Mouse (Mus musculus) adrenal gland, adult 2 months (tissue): Measurements from ENCODE around the gene Ccin. TPM values are rescaled to one million over a fixed set of nuclear protein-coding genes. Genes with fewer than 3 reads are reported as not detected.

Experiments
- DNase-seq: peaks from one replicate; pipeline ENCODE4 v3.0.0; 2021
- polyA plus RNA-seq: library from polyadenylated mRNA; depleted of rRNA; stranded (reverse); fragments of >200 nt; gene quantifications from 2 replicates; pipeline ENCODE4 v1.2.3, GENCODE M21; 2012
- total RNA-seq, 2 experiments: library from RNA; stranded (reverse); gene quantifications; 2 replicates each; pipeline ENCODE4 v1.2.3; 2021

Gene Ccin
- total and polyA plus RNA-seq, 3 experiments = not detected

DNA sequence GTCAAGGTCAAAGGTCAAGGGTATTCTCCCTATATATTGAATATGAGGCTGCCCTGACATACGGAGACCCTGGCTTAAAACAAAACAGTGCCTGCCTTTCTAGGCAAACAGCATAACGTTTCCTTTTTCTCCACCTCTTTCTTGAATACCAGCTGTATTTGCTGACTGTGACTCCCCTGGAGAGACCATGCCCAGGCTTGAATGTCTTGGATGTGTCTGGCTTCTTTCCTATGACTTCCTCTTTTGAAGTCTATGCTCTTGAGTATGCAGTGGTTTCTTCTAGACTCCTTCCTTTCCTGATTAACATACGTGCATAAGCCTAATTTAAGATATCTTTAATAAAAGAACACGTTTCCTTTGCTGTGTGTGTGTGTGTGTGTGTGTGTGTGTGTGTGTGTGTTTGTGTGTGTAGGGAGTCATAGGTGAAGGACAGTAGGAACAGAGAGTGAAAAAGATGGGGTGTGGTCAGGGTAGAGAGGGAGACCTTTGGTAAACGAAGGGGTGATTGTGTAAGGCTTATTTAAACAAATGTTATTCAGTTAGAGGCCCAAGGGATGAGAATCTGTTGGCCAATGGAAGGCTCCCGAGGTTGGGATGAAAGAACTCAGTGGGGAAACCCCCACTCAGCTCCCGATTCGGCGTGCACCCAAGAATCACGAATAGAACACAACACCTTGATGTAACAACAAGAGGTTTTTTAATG lies 8.2 kb upstream of the Ccin start:
- DNase-seq = no peak

DNA sequence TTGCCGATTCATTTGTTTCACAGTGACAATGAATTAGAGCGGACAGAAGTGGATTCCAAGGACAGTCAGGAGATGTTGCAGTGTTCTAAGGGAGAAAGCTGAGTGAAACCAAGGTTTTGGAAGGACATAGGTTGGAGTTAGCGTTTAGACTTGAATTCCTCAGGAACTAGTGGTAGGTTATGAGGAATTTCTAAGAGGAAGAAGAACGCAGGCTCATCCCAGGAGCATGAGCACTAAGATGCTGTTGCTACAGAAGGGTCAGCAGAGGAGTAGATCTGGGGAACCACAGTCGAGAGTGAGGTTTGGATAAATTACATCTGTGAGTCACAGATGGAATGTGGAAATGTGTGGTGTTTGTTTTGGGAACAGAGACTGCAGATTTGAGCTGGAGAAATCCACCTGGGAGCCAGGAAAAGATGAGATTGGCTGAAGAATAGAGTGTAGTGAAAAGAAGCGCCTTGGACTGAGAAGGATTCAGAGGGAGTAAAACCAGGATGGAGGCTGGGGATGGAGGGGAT lies 7.0 kb upstream of the Ccin start:
- DNase-seq = no peak

DNA sequence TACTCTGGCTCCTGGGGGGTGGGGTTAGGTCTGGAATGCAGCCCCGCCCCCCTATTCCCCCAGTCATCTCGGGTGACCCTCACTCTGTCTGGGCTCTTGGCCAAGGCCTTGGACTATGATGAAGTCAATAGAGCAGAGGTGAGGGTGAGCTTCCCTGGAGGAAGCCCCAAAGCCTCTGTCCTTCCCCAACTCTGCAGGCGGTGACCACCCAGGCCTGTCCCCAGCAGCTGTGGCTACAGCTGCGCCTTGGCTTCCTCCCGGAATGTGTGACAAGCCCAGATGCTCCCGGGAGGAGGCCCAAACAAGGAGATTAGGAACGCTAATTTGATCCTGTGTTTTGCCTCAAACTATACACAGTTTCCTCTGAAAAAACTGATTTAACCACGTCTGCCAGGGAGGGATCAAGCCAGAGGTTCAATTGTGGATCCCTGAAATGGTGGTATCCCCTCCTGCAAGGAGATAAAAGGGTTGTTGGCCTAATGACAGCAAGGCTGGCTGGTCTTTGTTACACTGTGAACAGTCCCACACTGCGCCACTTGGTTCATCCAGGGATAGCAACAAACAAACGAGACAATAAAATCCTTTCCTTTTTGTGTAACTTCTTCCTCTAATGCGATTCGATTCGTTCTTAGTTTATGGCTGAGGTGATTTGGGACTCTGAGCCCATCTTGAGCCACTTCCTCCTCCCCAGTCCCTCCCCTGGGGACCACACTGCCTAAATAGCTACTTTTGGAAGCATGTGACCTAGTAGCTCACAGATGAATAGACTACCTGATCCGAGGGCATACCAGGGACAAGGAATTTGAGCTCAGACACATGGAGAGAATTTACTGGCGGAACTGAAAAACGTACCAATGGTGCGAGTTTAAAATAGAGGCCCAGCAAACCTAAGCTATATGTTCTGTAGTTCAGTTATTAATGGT lies 4.5 kb upstream of the Ccin start:
- peak; percentile 85 for DNase-seq

DNA sequence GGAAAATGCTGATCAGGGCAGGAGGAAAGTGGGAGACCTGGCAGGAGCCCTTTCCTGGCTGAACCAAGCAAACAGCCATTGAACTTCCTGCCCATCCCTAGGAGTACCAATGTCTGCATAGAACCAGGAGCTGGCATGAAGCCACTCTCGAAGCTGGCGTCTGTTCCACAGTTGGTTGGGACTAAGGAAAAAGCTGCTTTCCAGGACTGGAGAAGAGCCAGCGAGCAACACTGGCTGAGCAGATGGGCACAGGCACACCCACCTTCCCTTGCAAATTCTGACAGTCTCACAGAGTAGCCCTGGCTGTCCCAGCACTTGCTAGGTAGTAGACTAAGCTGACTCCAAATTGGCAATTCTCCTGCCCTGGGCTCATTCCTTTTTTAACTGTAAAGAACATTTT lies 3.5 kb upstream of the Ccin start:
- peak; percentile 66 for DNase-seq

DNA sequence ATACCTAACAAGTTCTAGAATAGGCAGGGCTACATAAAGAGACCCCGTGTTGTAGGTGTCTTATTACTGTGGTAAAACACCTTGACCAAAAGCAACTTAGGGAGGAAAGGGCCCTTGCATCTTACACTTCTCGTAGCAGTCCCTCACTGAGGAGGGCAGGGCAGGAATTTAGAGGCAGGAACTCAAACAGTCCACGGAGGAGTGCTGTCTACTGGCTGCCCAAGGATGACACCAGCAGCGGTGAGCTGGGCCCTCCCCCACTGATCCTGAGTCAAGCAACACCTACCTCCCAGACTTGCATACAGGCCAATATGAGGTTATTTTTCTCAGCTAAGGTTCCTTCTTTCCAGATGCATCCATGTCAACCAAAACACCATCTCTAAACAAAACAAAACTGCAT lies 3.0 kb upstream of the Ccin start:
- no peak for DNase-seq

DNA sequence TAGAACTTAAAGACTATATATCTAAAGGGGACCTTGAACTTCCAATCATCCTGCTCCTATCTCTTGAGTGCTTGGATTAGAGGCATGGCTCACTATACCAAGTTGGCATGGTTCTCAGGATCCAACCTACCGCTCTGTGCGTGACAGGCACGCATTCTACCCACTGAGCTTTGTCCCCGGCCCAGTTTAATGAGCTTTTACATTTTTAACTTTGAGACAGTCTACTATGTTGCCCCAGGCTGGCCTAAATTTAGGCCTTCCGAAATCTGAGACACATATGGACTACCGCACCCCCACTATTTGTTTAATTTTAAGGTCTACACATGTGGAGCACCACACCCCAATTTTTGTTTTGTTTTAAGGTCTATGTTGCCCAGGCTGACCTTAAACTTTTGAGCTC lies 2.4 kb upstream of the Ccin start:
- no peak for DNase-seq

DNA sequence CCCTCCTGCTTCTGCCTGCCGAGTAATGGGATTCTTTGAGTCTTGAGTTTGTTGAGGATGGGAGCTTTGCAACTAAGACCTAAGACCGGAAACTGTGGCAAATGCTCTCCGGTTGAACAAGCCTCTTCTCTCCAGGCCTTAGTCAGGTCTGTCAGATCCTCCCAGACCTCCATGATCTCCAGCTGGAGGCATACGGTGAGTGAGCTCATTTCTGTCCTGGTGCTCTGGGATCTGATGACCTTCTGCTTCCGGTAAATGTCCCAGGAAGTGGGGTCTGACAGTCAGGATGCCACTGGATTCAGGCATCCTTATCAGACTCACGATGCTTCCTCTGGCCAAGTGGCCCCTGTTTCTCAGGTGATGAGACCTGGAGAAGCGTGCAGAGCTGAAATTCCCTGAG lies 2.0 kb upstream of the Ccin start:
- DNase-seq = no peak

DNA sequence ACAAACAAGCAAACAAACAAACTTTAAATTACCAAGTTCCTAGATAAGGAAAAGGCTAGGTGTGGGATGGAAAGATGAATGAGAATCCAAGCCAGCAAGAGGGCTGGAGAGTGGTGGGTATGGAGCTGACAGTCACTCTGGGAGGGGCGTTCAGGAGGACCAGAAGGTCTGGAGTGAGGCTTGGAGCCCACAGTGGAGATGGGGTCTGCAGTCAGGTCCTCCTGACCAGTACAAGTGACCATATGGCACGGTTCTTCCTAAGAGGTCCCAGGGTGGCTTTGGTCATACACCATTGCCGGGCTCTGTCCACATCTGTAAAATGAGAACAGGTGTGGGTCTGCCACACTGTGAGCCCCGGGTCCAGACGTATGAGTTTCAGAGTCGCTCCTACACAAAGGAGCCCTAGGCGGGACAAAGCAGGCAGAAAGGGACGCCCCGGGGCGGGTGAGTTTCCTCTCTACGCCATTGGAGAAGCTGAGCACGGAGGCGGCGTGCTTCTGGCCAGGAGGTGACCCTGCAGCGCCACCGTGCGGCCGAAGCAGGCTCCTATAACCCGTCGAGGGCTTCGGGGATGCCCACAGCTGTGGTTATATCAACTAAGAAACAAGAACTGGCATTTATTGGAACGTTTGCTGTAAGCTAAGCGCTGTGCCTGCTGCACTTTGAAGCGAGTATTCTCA lies 1.1 kb upstream of the Ccin start:
- DNase-seq = peak; percentile 93

DNA sequence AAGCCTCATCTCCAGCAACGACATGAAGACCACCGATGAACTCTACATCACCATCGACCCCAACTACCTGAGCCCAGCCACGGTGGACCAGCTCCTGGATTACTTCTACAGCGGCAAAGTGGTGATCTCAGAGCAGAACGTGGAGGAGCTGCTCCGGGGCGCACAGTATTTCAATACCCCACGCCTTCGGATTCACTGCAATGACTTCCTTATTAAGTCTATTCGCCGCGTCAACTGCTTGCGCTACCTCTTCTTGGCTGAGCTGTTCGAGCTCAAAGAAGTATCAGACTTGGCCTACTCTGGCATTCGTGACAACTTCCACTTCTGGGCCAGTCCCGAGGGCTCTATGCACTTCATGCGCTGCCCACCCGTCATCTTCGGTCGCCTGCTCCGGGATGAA lies 473 bp downstream of the Ccin start:
- no peak for DNase-seq

DNA sequence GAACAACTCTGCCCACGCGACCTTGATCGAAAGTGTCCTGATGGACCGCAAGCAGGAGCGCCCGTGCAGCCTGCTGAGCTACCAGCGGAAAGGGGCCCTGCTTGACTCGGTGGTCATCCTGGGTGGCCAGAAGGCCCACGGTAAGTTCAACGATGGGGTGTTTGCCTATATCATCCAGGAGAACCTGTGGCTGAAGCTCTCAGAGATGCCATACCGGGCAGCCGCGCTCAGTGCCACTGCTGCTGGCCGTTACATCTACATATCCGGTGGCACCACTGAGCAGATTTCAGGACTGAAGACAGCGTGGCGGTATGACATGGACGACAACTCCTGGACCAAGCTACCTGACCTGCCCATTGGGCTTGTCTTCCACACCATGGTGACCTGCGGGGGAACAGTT lies 1.0 kb downstream of the Ccin start:
- DNase-seq = no peak

DNA sequence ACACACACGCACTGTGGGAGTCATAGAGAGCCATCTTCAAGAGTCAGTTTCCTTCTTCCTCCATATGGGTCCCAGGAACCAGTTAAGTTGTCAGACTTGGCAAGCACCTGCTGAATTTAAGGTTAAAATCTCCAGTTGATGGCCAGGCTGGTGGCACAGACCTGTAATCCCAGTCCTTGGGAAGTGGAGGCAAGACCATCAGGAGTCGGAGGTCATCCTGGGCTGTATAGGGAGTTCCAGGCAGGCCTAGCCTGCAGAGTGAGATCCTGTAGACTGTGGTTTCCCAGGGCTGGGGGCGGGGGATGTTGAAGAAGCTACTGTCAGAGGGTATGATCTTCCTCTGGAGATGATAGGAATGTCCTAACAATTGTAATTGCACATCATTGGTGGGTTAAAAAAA lies 5.7 kb downstream of the Ccin start:
- DNase-seq = no peak

DNA sequence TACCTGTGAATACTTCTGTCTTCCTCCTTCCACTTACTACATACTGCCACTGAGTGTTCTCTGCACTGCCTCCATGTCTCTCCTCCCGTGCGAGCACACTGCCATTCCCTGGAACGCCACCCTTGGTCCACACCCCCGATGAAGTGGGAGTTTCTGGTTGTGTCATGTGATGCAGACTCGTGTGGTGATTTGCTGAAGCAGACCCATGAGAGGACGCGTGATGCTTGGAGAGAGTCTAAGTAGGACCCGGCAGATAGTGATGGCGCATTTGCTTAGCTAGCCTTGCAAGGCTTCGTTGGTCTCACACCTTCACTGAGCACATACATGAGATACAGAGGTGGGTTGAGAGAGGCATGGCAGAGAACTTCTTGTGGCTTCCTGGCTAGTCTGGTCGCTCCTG lies 9.8 kb downstream of the Ccin start:
- no peak for DNase-seq

DNA sequence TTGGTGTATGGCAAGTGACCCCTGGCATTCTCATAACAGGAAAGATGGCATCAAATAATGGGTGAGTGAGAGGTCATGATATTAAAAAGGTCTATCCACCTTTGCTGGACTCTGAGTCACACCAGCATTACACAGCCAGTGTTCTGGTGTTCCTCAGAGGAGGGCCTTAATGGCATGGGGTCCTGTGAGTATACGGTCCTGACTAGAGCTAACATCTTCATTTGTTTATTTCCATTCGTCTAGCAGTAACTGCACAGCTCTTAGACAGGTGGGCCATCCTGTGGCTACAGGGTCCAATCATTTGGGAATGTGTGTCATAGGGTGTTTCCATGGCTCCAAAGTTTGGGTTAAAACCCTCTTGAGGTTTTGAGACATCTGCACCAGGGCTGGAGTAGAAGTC lies 11.1 kb downstream of the Ccin start:
- no peak for DNase-seq

DNA sequence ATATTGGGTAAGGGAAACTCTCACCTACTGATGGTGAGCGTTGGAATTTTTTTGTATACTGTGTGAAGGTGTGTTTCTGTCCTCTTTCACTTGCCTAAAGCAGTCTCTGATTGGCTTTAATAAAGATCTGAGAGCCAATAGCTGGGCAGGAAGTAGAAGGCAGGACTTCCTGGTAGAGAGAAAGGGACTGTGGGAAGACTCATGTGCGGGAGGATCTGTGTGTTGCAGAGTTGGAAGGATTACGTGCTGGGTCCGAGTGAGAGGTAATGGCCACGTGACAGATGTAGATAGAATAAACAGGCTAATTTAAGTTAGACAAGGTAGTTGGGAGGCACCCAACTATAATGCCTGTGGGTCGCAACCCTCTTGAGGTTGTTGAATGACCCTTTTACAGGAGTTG lies 20.3 kb downstream of the Ccin start:
- DNase-seq = no peak

DNA sequence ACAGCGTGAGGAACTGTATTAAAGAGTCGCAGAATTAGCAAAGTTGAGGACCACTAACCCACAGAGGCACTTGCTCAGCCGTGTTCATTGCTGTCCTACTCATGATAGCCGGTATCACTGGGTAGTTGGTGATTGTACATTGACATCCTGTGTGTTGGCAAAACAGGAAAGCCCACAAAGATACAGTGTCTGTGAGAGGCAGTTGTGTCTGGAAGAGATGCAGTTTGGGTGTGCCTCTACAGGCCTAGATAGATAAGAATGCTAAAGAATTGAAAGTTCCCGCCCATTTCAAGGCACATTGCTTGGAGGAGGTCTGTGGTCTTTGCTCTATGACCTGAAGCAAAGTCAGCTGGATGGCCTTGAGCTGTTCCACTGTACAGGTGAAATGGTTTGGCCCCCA lies 20.8 kb downstream of the Ccin start, which contains the start of gene Clta:
Gene Clta, plus strand, starts transcription at position 327 of the 400 bp plus-strand sequence.
- no peak for DNase-seq

DNA sequence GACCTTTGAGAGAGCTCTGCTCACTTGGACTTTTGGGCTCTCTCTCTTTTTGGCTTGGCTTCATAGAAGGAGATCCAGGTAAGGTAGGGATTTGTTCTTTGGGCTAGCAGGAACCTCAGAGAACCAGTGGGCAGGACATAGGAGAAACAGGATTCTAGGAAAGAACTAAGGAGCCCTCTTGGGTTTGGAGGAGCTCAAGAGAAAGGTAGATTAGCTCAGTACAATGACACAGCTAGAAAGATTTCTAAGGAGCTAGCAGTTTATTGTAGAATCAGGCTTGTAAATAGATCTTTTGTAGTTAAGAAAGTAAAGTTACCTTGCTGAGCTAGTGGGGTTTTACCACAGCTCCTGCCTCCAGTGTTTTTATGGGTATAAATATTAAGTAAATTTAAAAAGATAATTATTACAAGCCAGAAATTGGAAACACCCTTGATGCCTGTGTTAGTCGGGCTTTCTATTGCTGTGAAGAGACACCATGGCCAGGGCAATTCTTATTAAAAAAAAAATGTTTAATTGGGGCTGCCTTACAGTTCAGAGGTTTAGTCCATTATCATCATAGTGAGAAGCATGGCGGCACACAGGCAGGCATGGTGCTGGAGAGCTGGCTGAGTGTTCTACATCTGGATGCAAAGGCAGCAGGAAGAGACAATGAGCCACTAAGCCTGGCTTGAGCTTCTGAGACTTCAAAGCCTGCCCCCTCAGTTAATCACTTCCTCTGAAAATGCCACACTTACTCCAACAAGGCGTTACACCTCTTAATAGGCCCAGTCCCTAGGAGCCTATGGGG lies 21.5 kb downstream of the Ccin start:
- no peak for DNase-seq

DNA sequence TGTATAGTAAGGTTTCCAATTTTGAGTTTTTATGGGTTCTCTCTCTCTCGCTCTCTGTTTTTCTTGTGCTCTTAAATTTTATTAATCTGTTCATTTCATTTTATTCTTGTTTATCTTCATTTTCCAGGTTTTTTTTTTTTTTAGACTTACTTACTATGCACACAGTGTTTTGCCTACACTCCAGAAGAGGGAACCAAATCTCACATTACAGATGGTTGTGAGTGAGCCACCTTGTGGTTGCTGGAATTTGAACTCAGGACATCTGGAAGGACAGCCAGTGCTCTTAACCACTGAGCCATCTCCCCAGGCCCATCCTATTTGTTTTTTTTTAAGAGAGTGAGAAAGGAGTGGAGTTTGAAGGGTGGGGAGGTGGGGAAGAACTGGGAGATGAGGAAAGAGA lies 26.9 kb downstream of the Ccin start:
- DNase-seq = no peak

DNA sequence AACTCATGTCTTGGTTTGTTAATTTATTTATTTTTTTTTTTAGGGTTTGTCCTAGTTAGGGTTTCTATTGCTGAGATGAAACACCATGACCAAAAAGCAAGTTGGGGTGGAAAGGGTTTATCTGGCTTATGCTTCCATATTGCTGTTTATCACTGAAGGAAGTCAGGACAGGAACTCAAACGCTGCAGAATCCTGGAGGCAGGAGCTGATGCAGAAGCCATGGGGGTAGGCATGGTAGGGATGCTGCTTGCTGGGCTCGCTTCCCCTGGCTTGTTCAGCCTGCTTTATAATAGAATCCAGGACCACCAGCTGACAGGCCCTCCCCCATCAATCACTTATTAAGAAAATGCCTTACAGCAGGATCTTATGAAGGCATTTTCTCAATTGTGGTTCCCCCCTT lies 27.6 kb downstream of the Ccin start:
- DNase-seq = no peak

DNA sequence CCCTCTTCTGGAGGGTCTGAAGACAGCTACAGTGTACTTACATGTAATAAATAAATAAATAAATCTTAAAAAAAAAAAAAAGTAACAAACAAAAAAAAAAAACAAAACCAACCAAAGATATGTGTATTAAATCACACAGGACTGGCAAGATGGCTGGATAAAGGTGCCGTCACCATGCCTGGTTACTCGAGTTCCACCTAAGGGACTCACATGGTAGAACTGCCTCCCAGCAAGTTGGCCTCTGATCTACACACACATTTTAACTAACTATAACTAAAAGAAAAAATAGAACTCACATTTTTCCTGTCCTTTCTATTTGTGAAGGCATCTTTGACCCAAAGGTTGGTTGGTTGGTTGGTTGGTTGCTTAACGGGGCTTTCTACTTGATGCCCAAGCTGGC lies 28.5 kb downstream of the Ccin start:
- DNase-seq = no peak

DNA sequence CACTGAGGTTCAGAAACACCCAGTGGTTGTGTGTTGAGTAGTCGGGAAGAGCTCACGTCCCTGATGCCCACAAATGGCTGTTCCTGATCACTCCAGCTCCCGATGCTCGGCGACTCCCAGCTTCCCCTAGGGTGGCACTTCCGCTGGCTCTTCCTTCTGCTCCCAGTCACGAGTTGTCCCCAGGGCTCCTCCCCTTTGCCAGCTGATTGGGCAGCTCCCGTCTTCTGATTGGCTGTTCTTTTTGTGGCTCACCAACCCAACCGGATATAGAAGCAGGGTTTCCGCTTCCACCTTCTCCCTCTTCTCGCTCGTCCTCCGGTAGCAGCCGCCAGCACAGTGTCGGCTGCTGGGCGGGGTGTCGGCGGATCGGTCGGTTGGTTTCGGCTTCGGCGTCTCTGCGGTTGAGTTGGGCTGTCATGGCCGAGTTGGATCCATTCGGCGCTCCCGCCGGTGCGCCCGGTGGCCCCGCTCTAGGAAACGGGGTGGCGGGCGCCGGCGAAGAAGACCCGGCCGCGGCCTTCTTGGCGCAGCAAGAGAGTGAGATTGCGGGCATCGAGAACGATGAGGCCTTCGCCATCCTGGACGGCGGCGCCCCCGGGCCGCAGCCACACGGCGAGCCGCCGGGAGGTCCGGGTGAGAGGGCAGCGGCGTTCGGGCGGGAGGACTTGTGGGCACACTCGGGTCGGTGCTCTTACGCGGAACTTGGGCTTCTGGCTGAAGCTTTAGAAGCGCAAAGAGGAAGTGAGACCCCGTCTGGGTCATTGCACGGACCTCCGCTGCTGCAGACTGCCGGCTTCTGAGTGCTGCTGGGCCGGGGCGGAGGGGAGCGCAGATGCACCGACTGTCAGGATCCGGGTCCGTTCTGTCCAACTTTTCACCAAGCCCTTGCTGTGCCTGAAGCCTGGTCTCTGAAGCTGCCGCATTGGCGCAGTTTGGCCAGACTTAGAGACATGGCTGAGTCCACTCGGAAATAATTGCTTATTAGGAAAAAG lies 29.4 kb downstream of the Ccin start:
- DNase-seq = peak; percentile 95
